Mouse (Mus musculus) brain, adult 2 months (tissue): ENCODE data around the gene Lrfn5.

Source experiments
- DNase-seq: peaks from one replicate; pipeline ENCODE4 v3.0.0; 2011; ENCODE audit warnings: low read depth, low spot score

Gene Lrfn5

GRCm38 (mm10) chr12:61522829-61523370, at the start of gene Lrfn5:
Gene Lrfn5 (plus strand): TSS chr12:61523150.
- DNase-seq = peak; percentile 75

GRCm38 (mm10) chr12:61521501-61522147, 1.3 kb upstream of the Lrfn5 start:
- peak; percentile 62 for DNase-seq

- DNase-seq = peak; percentile 77
Measured at GRCm38 (mm10) chr12:61522148-61522828, 662 bp upstream of the Lrfn5 start.

GRCm38 (mm10) chr12:61523631-61524182, 757 bp downstream of the Lrfn5 start:
- DNase-seq = peak; percentile 61

GRCm38 (mm10) chr12:61524183-61524651, 1.3 kb downstream of the Lrfn5 start:
- DNase-seq = peak; percentile 73

- DNase-seq = peak; percentile 94
Measured at GRCm38 (mm10) chr12:61526199-61526598, 3.2 kb downstream of the Lrfn5 start.

GRCm38 (mm10) chr12:61579949-61580348, 57.0 kb downstream of the Lrfn5 start:
- DNase-seq = no peak

- no peak for DNase-seq
Measured at GRCm38 (mm10) chr12:61600305-61600704, 77.4 kb downstream of the Lrfn5 start.

- no peak for DNase-seq
Measured at GRCm38 (mm10) chr12:61607871-61608270, 84.9 kb downstream of the Lrfn5 start.

- DNase-seq = no peak
Measured at GRCm38 (mm10) chr12:61610081-61610480, 87.1 kb downstream of the Lrfn5 start.

- DNase-seq = no peak
Measured at GRCm38 (mm10) chr12:61624532-61624931, 101.6 kb downstream of the Lrfn5 start.

- DNase-seq = no peak
Measured at GRCm38 (mm10) chr12:61654380-61654779, 131.4 kb downstream of the Lrfn5 start.

GRCm38 (mm10) chr12:61723158-61723557, 200.2 kb downstream of the Lrfn5 start:
- DNase-seq = peak; percentile 58

- DNase-seq = peak; percentile 56
Measured at GRCm38 (mm10) chr12:61807073-61807605, 284.2 kb downstream of the Lrfn5 start.

- DNase-seq = no peak
Measured at GRCm38 (mm10) chr12:61823601-61824000, 300.7 kb downstream of the Lrfn5 start.

- DNase-seq = no peak
Measured at GRCm38 (mm10) chr12:61826311-61826710, 303.4 kb downstream of the Lrfn5 start.

GRCm38 (mm10) chr12:61842599-61843291, 319.8 kb downstream of the Lrfn5 start:
- peak; percentile 52 for DNase-seq

GRCm38 (mm10) chr12:61854183-61854582, 331.2 kb downstream of the Lrfn5 start:
- no peak for DNase-seq
